Mouse (Mus musculus): ENCODE results near the gene Inca1. TPM values are rescaled to one million over a fixed set of nuclear protein-coding genes. Genes with fewer than 3 reads are reported as not detected.

Inca1 gene
- total and polyA plus RNA-seq, 2 experiments from 2014 or later = 0.94 to 2.3 TPM

GRCm38 (mm10) chr11:70654923-70655570, 44.9 kb downstream of the Inca1 start:
- under 1% methylated on average over 48 of the region's 48 CpGs for WGBS
- DNase-seq (ENCODE audit: low spot score) (peak; percentile 90), ATAC-seq (peak; percentile 64)
- H3K4me1 ChIP-seq (ENCODE audit: insufficient read depth, low read length) = 0 out of 2 replicates have a peak, but pooled peaks cover 11% of the 10 kb centered on the region
- no peaks in the 10 kb centered on the region for H3K9me3 ChIP-seq (ENCODE audit: low read length)
- H3K36me3 ChIP-seq (ENCODE audit: insufficient read depth, low read length) = peaks cover 17% of the 10 kb centered on the region; the same call in 1 of the 2 replicates
- peak overlapping the region; percentile 100 for H3K9ac ChIP-seq (replicated peaks; ENCODE audit: low read length)
- peak overlapping the region; percentile 75 for H3K4me2 ChIP-seq (ENCODE audit: low read depth, low read length)
- H3K27ac ChIP-seq = peak overlapping the region; percentile 99
- H3K4me3 ChIP-seq (ENCODE audit: low read length) = peak overlapping the region; percentile 99
- H3K27me3 ChIP-seq (ENCODE audit: insufficient read depth, low read length) = no peaks in the 10 kb centered on the region
- TF ChIP-seq CTCF (IDR thresholded peaks at IDR 0.05; ENCODE audit: low read depth) = no peak

- no peak for TF ChIP-seq CTCF (IDR thresholded peaks at IDR 0.05; ENCODE audit: low read depth)
- WGBS = under 1% methylated on average over 43 of the region's 61 CpGs
- Histone ChIP-seq H3K9ac (replicated peaks; ENCODE audit: low read length) (peak within 1 kb of the TSS; percentile 100), H3K9me3 (ENCODE audit: low read length) (no peaks in the 10 kb centered on the region), H3K4me3 (ENCODE audit: low read length) (peak within 1 kb of the TSS; percentile 99), H3K27ac (peak within 1 kb of the TSS; percentile 99), H3K4me1 (ENCODE audit: insufficient read depth, low read length) (0 out of 2 replicates have a peak, but pooled peaks cover 11% of the 10 kb centered on the region), H3K36me3 (ENCODE audit: insufficient read depth, low read length) (peaks cover 24% of the 10 kb centered on the region), H3K4me2 (ENCODE audit: low read depth, low read length) (peak within 1 kb of the TSS; percentile 75), H3K27me3 (ENCODE audit: insufficient read depth, low read length) (no peaks in the 10 kb centered on the region)
- DNase-seq (ENCODE audit: low spot score) (peak; percentile 89), ATAC-seq (peak; percentile 68)
These were observed 45.6 kb downstream of the Inca1 start, which contains the start of gene Pfn1 for GRCm38 (mm10) chr11:70654198-70654922. Gene Pfn1 (minus strand): TSS chr11:70654644.

GRCm38 (mm10) chr11:70653345-70654197, 46.4 kb downstream of the Inca1 start:
- no peaks in the 10 kb centered on the region for H3K9me3 ChIP-seq (ENCODE audit: low read length)
- peak overlapping the region; percentile 100 for H3K9ac ChIP-seq (replicated peaks; ENCODE audit: low read length)
- DNase-seq (ENCODE audit: low spot score) (peak; percentile 79), ATAC-seq (peak; percentile 65)
- 0 out of 2 replicates have a peak, but pooled peaks cover 11% of the 10 kb centered on the region for H3K4me1 ChIP-seq (ENCODE audit: insufficient read depth, low read length)
- 1% methylated on average over 56 of the region's 63 CpGs for WGBS
- no peaks in the 10 kb centered on the region for H3K27me3 ChIP-seq (ENCODE audit: insufficient read depth, low read length)
- TF ChIP-seq CTCF (IDR thresholded peaks at IDR 0.05; ENCODE audit: low read depth) = no peak
- peak overlapping the region; percentile 75 for H3K4me2 ChIP-seq (ENCODE audit: low read depth, low read length)
- H3K27ac ChIP-seq = peak overlapping the region; percentile 99
- peak overlapping the region; percentile 99 for H3K4me3 ChIP-seq (ENCODE audit: low read length)
- H3K36me3 ChIP-seq (ENCODE audit: insufficient read depth, low read length) = peaks cover 28% of the 10 kb centered on the region

GRCm38 (mm10) chr11:70652884-70653344, 47.0 kb downstream of the Inca1 start:
- H3K27me3 ChIP-seq (ENCODE audit: insufficient read depth, low read length) = no peaks in the 10 kb centered on the region
- H3K36me3 ChIP-seq (ENCODE audit: insufficient read depth, low read length) = peaks cover 28% of the 10 kb centered on the region
- peak overlapping the region; percentile 99 for H3K4me3 ChIP-seq (ENCODE audit: low read length)
- H3K9me3 ChIP-seq (ENCODE audit: low read length) = no peaks in the 10 kb centered on the region
- TF ChIP-seq CTCF (IDR thresholded peaks at IDR 0.05; ENCODE audit: low read depth) = no peak
- 58% methylated on average over 6 of the region's 6 CpGs for WGBS
- ATAC-seq = no peak
- peak overlapping the region; percentile 100 for H3K9ac ChIP-seq (replicated peaks; ENCODE audit: low read length)
- DNase-seq (ENCODE audit: low spot score) = no peak
- H3K4me1 ChIP-seq (ENCODE audit: insufficient read depth, low read length) = peaks cover 15% of the 10 kb centered on the region; the same call in 1 of the 2 replicates
- peak overlapping the region; percentile 75 for H3K4me2 ChIP-seq (ENCODE audit: low read depth, low read length)
- H3K27ac ChIP-seq = peak overlapping the region; percentile 99; the same call in 1 of the 2 replicates

- DNase-seq (ENCODE audit: low spot score) (no peak), ATAC-seq (no peak)
- peak overlapping the region; percentile 99; the same call in 1 of the 2 replicates for H3K4me3 ChIP-seq (ENCODE audit: low read length)
- no peaks in the 10 kb centered on the region for H3K9me3 ChIP-seq (ENCODE audit: low read length)
- peaks cover 28% of the 10 kb centered on the region for H3K36me3 ChIP-seq (ENCODE audit: insufficient read depth, low read length)
- no peak for TF ChIP-seq CTCF (IDR thresholded peaks at IDR 0.05; ENCODE audit: low read depth)
- peak overlapping the region; percentile 75 for H3K4me2 ChIP-seq (ENCODE audit: low read depth, low read length)
- H3K4me1 ChIP-seq (ENCODE audit: insufficient read depth, low read length) = peaks cover 15% of the 10 kb centered on the region; the same call in 1 of the 2 replicates
- H3K27ac ChIP-seq = no peak overlapping the region
- H3K27me3 ChIP-seq (ENCODE audit: insufficient read depth, low read length) = no peaks in the 10 kb centered on the region
- 69% methylated on average over 12 of the region's 12 CpGs for WGBS
- no peak overlapping the region; the same call in 1 of the 2 replicates for H3K9ac ChIP-seq (replicated peaks; ENCODE audit: low read length)
These were observed 47.7 kb downstream of the Inca1 start for GRCm38 (mm10) chr11:70652029-70652883.
